Mouse (Mus musculus) intestine, embryonic 16.5 days (tissue): Measurements from ENCODE around the gene Babam2. TPM values are rescaled to one million over a fixed set of nuclear protein-coding genes. Genes with fewer than 3 reads are reported as not detected.
A peak's percentile ranks its signal among the peaks of the same experiment; 100 is the strongest.

ENCODE experiments used
- ATAC-seq: fragments of 200-750 bp; cut with Nextera tagmentation; 2 replicates; pipeline ENCODE4 v1.8.0; 2017; ENCODE audit warnings: moderate TSS enrichment, moderate library complexity
- H3K27ac ChIP-seq: fragments of 300-500 bp; sonication (generic); 2 replicates; pipeline ENCODE4 v1.5.1; 2014; ENCODE audit warnings: mild to moderate bottlenecking, low read length
- H3K27me3 ChIP-seq: fragments of 300-500 bp; sonication (generic); replicated peaks from 2 replicates; pipeline ENCODE4 v1.6.1; 2014; ENCODE audit warnings: low read length, control low read depth, mixed read lengths; ENCODE audit not compliant: control insufficient read depth, insufficient read depth
- H3K36me3 ChIP-seq: fragments of 300-500 bp; sonication (generic); 2 replicates; pipeline ENCODE4 v1.6.1; 2014; ENCODE audit warnings: low read length, control low read depth; ENCODE audit not compliant: control insufficient read depth, insufficient read depth
- H3K4me1 ChIP-seq: fragments of 300-500 bp; sonication (generic); 2 replicates; pipeline ENCODE4 v1.6.1; 2014; ENCODE audit warnings: low read length, control low read depth, mixed read lengths; ENCODE audit not compliant: control insufficient read depth, insufficient read depth
- H3K4me2 ChIP-seq: fragments of 300-500 bp; sonication (generic); 2 replicates; pipeline ENCODE4 v1.6.1; 2014; ENCODE audit warnings: low read depth, low read length, control low read depth
- H3K4me3 ChIP-seq: fragments of 300-500 bp; sonication (generic); 2 replicates; pipeline ENCODE4 v1.5.1; 2014; ENCODE audit warnings: mild to moderate bottlenecking, low read length
- H3K9ac ChIP-seq: fragments of 300-500 bp; sonication (generic); 2 replicates; pipeline ENCODE4 v1.6.1; 2014; ENCODE audit warnings: low read depth, low read length
- H3K9me3 ChIP-seq: fragments of 300-500 bp; sonication (generic); 2 replicates; pipeline ENCODE4 v1.6.1; 2016; ENCODE audit warnings: low read length, control low read depth; ENCODE audit not compliant: control insufficient read depth
- WGBS: fragments of 180-500 bp; shearing (Covaris S2); extraction: QIAGEN DNeasy Blood & Tissue Kit; methylation state at CpG from one replicate; pipeline ENCODE4 v1.1.7; 2014; 5-methylcytosine and 5-hydroxymethylcytosine counted together
- polyA plus RNA-seq: library from polyadenylated mRNA; unstranded; fragments of >200 nt; fragmentation: Nextera tagmentation; extraction: Ambion mirVana; gene quantifications from 2 replicates; pipeline ENCODE4 v1.2.1, GENCODE M21; 2015

The Babam2 gene
- polyA plus RNA-seq, 1 experiment from 2014 or later: 69.0 TPM

DNA sequence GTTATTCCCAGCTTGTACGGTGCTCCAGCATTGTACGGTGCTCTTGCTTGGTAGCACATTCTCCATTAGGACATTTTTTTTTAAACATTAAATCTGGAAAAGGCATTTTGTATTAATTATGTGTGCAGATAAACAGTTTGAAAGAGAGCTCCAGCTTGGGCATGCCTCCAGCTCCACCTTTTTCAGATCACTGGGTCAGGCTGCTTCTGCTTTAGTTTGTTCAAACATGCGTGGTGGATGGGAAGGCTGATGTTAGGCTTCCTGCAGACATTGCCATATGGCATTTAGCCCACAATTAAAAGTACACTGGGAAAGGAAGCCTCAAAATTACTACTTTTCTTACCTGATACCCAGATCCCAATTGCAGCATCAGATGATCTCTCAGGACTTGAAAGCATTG, 310.9 kb downstream of the Babam2 start:
- no peak overlapping the region for H3K4me3 ChIP-seq
- no peaks in the 10 kb centered on the region for H3K9me3 ChIP-seq
- H3K27me3 ChIP-seq: no peaks in the 10 kb centered on the region
- no peak for ATAC-seq
- H3K36me3 ChIP-seq: no peaks in the 10 kb centered on the region
- WGBS: 62% methylated on average over 3 of the region's 3 CpGs
- no peak overlapping the region for H3K9ac ChIP-seq
- H3K27ac ChIP-seq: no peak overlapping the region
- no peaks in the 10 kb centered on the region for H3K4me1 ChIP-seq
- H3K4me2 ChIP-seq: no peak overlapping the region

DNA sequence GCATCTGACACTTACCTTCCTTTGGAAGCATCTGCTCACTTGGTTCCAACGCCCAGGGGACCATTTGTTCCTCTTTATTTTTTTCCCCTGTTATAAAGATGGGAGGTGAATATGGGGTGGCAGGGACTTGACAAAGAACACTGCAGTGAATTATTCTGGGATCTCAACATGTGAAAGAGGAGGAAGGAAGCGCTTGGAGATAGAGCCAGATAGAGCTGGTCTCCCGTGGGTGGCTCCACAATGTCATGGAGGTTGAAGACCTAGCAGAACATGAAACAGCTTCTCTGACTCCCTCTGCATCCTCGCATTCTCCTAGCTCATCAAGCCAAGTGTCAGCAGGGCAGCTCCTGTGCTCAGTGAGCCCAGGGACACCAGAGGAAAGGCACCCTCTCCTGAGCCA, 312.6 kb downstream of the Babam2 start:
- no peak for ATAC-seq
- Histone ChIP-seq H3K9ac (no peak overlapping the region), H3K4me2 (no peak overlapping the region), H3K27me3 (no peaks in the 10 kb centered on the region), H3K9me3 (no peaks in the 10 kb centered on the region), H3K4me1 (no peaks in the 10 kb centered on the region), H3K36me3 (no peaks in the 10 kb centered on the region), H3K27ac (no peak overlapping the region), H3K4me3 (no peak overlapping the region)
- 82% methylated on average over 4 of the region's 4 CpGs for WGBS

- no peak overlapping the region for H3K27ac ChIP-seq
- no peaks in the 10 kb centered on the region for H3K36me3 ChIP-seq
- H3K4me2 ChIP-seq: no peak overlapping the region
- no peak overlapping the region for H3K9ac ChIP-seq
- H3K4me1 ChIP-seq: no peaks in the 10 kb centered on the region
- no peaks in the 10 kb centered on the region for H3K27me3 ChIP-seq
- WGBS: 85% methylated on average over 2 of the region's 2 CpGs
- ATAC-seq: no peak
- no peak overlapping the region for H3K4me3 ChIP-seq
- no peaks in the 10 kb centered on the region for H3K9me3 ChIP-seq
Observed at GRCm38 (mm10) chr5:32013053-32013452, 315.6 kb downstream of the Babam2 start.

GRCm38 (mm10) chr5:32014786-32015185, 317.3 kb downstream of the Babam2 start:
- H3K36me3 ChIP-seq: no peaks in the 10 kb centered on the region
- H3K4me1 ChIP-seq: no peaks in the 10 kb centered on the region
- H3K27ac ChIP-seq: no peak overlapping the region
- no peak for ATAC-seq
- no peaks in the 10 kb centered on the region for H3K27me3 ChIP-seq
- H3K9me3 ChIP-seq: no peaks in the 10 kb centered on the region
- H3K4me3 ChIP-seq: no peak overlapping the region
- no peak overlapping the region for H3K4me2 ChIP-seq
- no peak overlapping the region for H3K9ac ChIP-seq
- 91% methylated on average over 7 of the region's 7 CpGs for WGBS

DNA sequence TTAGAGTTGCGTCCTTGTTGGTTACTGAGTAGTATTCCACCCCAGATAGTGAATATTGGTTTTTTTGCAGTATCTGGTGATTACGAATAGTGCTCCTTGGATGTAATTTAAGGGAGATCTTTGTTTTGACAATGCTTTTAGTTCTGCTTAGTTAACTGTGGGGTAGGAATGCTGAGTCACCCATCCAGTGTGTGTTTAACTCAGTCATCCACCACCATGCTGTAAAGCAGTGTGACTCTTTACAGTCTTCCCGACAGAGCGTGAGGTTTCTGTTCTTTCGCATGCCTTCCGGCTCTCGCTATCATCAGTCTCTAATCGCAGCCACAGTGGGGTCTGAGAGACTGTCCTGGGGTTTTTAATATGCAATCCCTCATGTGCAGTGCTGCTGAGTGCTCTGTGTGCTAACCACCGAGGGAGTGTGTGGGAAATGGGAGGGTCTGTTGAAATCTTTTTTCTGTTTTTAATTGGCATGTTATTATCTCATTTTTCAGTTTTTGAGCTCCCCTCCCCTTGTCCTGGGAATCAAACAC, 318.5 kb downstream of the Babam2 start:
- Histone ChIP-seq H3K4me3 (no peak overlapping the region), H3K9me3 (no peaks in the 10 kb centered on the region), H3K27ac (no peak overlapping the region), H3K4me1 (no peaks in the 10 kb centered on the region), H3K4me2 (no peak overlapping the region), H3K36me3 (no peaks in the 10 kb centered on the region), H3K27me3 (no peaks in the 10 kb centered on the region), H3K9ac (no peak overlapping the region)
- 75% methylated on average over 9 of the region's 9 CpGs for whole genome bisulfite sequencing
- no peak for ATAC-seq

DNA sequence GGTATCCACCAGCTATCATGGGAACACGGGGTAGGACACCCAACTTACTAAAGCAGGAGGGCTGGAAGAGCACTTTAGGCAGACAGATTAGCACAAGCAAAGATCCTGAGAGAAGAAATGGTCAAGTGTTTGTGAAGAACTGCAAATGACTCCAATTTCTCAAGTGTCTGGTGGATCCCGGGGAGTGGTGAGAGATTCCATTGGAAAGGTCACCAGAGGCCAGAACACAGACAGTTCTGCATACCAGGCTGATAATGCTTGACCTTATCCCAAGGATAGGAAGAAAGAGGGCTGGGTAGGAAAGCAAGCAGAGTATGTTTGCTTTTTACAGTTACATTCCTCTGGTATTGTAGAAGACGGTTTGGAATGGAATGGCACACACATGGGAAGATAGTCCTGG, 320.2 kb downstream of the Babam2 start:
- Histone ChIP-seq H3K27ac (no peak overlapping the region), H3K9me3 (no peaks in the 10 kb centered on the region), H3K36me3 (no peaks in the 10 kb centered on the region), H3K27me3 (no peaks in the 10 kb centered on the region), H3K4me3 (no peak overlapping the region), H3K4me2 (no peak overlapping the region), H3K9ac (no peak overlapping the region), H3K4me1 (no peaks in the 10 kb centered on the region)
- ATAC-seq: no peak
- 68% methylated on average over 3 of the region's 3 CpGs for WGBS

- Histone ChIP-seq H3K36me3 (no peaks in the 10 kb centered on the region), H3K4me1 (no peaks in the 10 kb centered on the region), H3K9me3 (no peaks in the 10 kb centered on the region), H3K27me3 (no peaks in the 10 kb centered on the region), H3K27ac (no peak overlapping the region), H3K9ac (no peak overlapping the region), H3K4me3 (no peak overlapping the region), H3K4me2 (no peak overlapping the region)
- 76% methylated on average over 2 of the region's 2 CpGs for WGBS
- no peak for ATAC-seq
Observed at GRCm38 (mm10) chr5:32018276-32018675, 320.8 kb downstream of the Babam2 start.

DNA sequence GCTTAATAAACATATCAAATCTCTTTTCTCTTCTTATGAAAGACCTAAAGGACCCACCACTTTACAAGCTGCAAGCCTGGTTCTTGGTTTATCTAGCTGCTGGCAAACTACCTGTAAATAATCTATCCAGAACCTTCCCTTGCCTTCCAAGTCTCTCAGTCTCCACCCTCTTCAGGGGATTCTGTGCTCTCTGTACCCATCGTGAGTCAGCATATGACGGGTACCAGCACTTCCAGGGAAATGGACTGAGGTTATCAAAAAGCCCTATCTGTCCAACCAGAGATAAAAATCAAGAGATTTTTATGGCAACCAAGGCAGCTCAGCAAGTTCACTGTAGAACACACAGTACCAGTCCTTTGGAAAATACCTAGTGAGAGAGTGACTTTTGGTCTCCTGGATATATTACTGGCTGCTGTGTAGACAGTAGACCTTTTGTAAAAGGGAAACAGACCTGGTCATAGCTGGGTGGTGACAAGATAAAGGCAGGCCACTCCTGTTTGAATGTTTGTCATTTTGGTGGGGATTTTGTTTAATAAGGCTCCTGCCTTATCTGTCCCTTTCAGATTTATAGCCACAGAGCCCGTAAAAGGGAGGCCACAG, 332.4 kb downstream of the Babam2 start:
- no peaks in the 10 kb centered on the region for H3K27me3 ChIP-seq
- no peak overlapping the region for H3K4me3 ChIP-seq
- H3K27ac ChIP-seq: no peak overlapping the region
- H3K9me3 ChIP-seq: no peaks in the 10 kb centered on the region
- WGBS: 56% methylated on average over 3 of the region's 3 CpGs
- no peak overlapping the region for H3K4me2 ChIP-seq
- peak; percentile 88 for ATAC-seq
- H3K9ac ChIP-seq: no peak overlapping the region
- no peaks in the 10 kb centered on the region for H3K36me3 ChIP-seq
- H3K4me1 ChIP-seq: 0 out of 2 replicates have a peak, but pooled peaks cover 4% of the 10 kb centered on the region

DNA sequence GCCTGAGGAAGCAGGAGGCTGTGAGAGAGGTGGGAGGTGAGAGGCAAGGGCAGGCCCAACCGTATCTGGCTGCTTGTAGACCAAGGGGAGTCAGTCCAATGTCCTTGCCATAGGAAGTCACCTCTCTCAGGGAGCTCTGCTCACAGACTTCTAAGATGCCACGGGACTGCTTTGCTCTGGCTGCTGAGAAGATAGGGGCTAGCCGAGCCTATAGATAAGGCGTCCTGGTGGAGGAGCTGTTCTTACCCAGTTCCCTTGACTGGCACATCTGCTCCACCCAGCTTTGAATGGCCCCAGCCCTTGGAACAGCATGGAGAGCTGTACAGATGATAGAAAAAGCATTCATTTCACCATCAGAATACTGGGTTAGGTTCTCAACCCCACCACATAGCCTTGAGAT, 335.7 kb downstream of the Babam2 start:
- Histone ChIP-seq H3K27ac (peak overlapping the region; percentile 42), H3K9ac (no peak overlapping the region), H3K27me3 (no peaks in the 10 kb centered on the region), H3K9me3 (no peaks in the 10 kb centered on the region), H3K4me3 (no peak overlapping the region), H3K36me3 (no peaks in the 10 kb centered on the region), H3K4me2 (no peak overlapping the region), H3K4me1 (0 out of 2 replicates have a peak, but pooled peaks cover 4% of the 10 kb centered on the region)
- 37% methylated on average over 4 of the region's 4 CpGs for WGBS
- no peak for ATAC-seq

- no peak for ATAC-seq
- no peaks in the 10 kb centered on the region for H3K27me3 ChIP-seq
- H3K9ac ChIP-seq: no peak overlapping the region
- H3K4me3 ChIP-seq: no peak overlapping the region
- H3K36me3 ChIP-seq: no peaks in the 10 kb centered on the region
- H3K4me1 ChIP-seq: 0 out of 2 replicates have a peak, but pooled peaks cover 4% of the 10 kb centered on the region
- no peaks in the 10 kb centered on the region for H3K9me3 ChIP-seq
- no peak overlapping the region for H3K27ac ChIP-seq
- no peak overlapping the region for H3K4me2 ChIP-seq
Observed at GRCm38 (mm10) chr5:32033621-32034020, 336.1 kb downstream of the Babam2 start.
